Mouse (Mus musculus): Measurements from ENCODE around the gene Tmsb4x. TPM values are rescaled to one million over a fixed set of nuclear protein-coding genes. Genes with fewer than 3 reads are reported as not detected.

The Tmsb4x gene
- polyA plus RNA-seq, 1 experiment, result 255 TPM

DNA sequence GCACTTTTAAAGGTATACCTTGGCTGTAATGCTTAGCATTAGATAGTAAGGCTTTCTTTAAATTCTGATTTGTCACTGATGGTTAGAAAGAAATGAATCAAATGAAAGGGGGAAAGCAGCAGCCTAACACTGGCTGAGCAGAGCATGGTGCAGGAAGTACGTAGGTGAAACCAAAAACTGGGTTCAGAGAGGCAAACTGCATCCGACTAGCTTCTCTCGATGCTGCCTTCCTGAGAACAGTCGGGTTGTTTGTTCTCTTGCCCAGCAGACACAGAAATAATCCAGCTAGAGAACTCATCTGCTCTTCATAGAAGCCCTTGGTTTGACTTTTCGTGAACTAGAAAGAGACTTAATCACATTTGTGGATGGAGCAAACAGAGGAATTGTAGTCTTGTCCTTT, 26.7 kb downstream of the Tmsb4x start:
- no peak overlapping the region for H3K4me3 ChIP-seq (ENCODE audit: insufficient read depth, low read depth, low read length)
- H3K36me3 ChIP-seq (ENCODE audit: control insufficient read depth, insufficient read depth, low read length), result no peaks in the 10 kb centered on the region
- H3K27ac ChIP-seq (ENCODE audit: insufficient read depth, low read depth, low read length), result no peak overlapping the region
- no peaks in the 10 kb centered on the region for H3K4me1 ChIP-seq (ENCODE audit: control insufficient read depth, insufficient read depth, low read length)
- no peak for TF ChIP-seq POLR2A (IDR thresholded peaks at IDR 0.05; ENCODE audit: low read depth, low read length)
- TF ChIP-seq CTCF (conservative IDR thresholded peaks at IDR 0.05; ENCODE audit: insufficient read depth, insufficient read length, low read depth, low read length), result no peak
- DNase-seq, result no peak
- no peaks in the 10 kb centered on the region for H3K27me3 ChIP-seq (replicated peaks; ENCODE audit: control insufficient read depth, insufficient read depth, low read length)
- WGBS, result 81% methylated on average over 5 of the region's 5 CpGs

DNA sequence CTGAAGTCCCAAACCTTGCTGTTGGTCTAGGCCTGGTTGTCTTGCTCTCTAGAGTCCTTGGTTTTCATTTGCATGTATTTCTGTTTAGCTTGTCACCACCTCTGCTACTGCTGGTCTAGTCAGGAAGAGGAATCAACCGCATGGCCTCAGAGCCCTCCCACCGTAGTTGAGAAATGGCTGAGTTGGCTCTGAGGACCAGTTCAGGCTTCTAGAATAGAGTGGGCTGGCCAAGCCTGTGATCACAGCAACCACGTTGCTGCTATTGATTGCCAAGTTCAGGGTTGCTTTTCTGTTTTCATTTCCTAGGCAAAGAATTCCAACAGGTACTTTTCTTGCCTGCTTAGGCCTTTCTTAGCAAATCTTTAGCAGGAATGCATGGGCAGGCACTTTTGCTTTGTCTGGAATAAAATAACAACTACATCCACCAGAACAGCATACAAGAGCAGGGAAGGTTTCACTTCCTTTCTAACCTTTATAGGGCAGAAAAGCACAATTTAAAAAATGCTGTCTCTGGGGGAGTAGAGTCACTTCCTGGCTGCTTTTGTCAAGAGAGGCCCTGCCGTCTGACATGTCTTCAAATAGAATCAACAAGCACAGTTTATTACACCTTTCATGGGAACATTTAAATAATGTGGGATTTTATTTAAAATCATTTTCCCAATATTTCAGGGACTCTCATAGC, 29.0 kb downstream of the Tmsb4x start:
- Histone ChIP-seq H3K27me3 (replicated peaks; ENCODE audit: control insufficient read depth, insufficient read depth, low read length) (no peaks in the 10 kb centered on the region), H3K4me3 (ENCODE audit: insufficient read depth, low read depth, low read length) (no peak overlapping the region), H3K27ac (ENCODE audit: insufficient read depth, low read depth, low read length) (peak overlapping the region; percentile 17; the same call in 1 of the 2 replicates), H3K36me3 (ENCODE audit: control insufficient read depth, insufficient read depth, low read length) (no peaks in the 10 kb centered on the region), H3K4me1 (ENCODE audit: control insufficient read depth, insufficient read depth, low read length) (no peaks in the 10 kb centered on the region)
- DNase-seq, result peak; percentile 17
- TF ChIP-seq CTCF (conservative IDR thresholded peaks at IDR 0.05; ENCODE audit: insufficient read depth, insufficient read length, low read depth, low read length) (no peak), POLR2A (IDR thresholded peaks at IDR 0.05; ENCODE audit: low read depth, low read length) (no peak)
- WGBS, result 45% methylated on average over 4 of the region's 4 CpGs

DNA sequence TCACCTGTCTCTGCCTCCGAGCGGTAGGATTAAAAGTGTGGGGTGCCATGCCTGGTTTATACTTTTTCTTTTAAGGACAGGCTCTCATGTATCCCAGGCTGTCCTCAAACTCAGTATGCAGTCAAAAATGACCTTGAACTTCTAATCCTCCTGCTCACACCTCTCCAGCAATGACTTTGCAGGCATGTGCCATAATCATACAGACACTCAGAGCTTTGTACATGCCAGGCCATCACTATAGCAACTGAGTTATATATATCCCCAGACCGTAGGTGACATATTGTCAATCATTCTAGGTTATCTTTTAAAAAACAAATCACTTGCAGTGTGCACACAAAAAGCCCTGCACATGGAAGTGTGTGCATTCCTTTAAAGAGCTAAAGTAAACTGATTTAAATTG, 29.6 kb downstream of the Tmsb4x start:
- Histone ChIP-seq H3K27ac (ENCODE audit: insufficient read depth, low read depth, low read length) (no peak overlapping the region; the same call in 1 of the 2 replicates), H3K36me3 (ENCODE audit: control insufficient read depth, insufficient read depth, low read length) (no peaks in the 10 kb centered on the region), H3K27me3 (replicated peaks; ENCODE audit: control insufficient read depth, insufficient read depth, low read length) (no peaks in the 10 kb centered on the region), H3K4me3 (ENCODE audit: insufficient read depth, low read depth, low read length) (no peak overlapping the region), H3K4me1 (ENCODE audit: control insufficient read depth, insufficient read depth, low read length) (no peaks in the 10 kb centered on the region)
- TF ChIP-seq POLR2A (IDR thresholded peaks at IDR 0.05; ENCODE audit: low read depth, low read length) (no peak), CTCF (conservative IDR thresholded peaks at IDR 0.05; ENCODE audit: insufficient read depth, insufficient read length, low read depth, low read length) (no peak)
- 89% methylated on average over 3 of the region's 3 CpGs for WGBS
- no peak for DNase-seq

DNA sequence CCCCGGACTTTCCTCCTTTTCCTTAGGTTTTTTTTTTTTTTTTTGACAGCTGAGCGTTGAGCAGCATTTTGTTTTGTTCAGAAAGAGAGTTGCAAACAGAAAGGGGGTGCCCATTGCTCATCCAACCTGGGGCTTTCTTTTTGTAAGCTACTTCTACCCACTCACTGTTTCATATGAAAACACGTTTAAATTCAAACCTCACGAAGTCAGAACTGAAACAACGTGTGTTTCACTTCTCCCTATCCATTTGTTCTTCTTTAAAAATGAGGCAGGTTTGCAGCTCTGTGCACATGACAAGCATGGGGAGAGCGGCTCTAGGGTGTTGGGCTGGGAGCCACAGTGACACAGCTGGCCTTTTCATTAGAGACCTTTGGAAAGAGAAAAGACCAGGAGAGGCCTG, 33.8 kb downstream of the Tmsb4x start:
- Histone ChIP-seq H3K27me3 (replicated peaks; ENCODE audit: control insufficient read depth, insufficient read depth, low read length) (no peaks in the 10 kb centered on the region), H3K4me3 (ENCODE audit: insufficient read depth, low read depth, low read length) (no peak overlapping the region), H3K27ac (ENCODE audit: insufficient read depth, low read depth, low read length) (no peak overlapping the region), H3K36me3 (ENCODE audit: control insufficient read depth, insufficient read depth, low read length) (no peaks in the 10 kb centered on the region), H3K4me1 (ENCODE audit: control insufficient read depth, insufficient read depth, low read length) (no peaks in the 10 kb centered on the region)
- 91% methylated on average over 6 of the region's 6 CpGs for WGBS
- no peak for TF ChIP-seq POLR2A (IDR thresholded peaks at IDR 0.05; ENCODE audit: low read depth, low read length)
- no peak for TF ChIP-seq CTCF (conservative IDR thresholded peaks at IDR 0.05; ENCODE audit: insufficient read depth, insufficient read length, low read depth, low read length)
- DNase-seq, result no peak

DNA sequence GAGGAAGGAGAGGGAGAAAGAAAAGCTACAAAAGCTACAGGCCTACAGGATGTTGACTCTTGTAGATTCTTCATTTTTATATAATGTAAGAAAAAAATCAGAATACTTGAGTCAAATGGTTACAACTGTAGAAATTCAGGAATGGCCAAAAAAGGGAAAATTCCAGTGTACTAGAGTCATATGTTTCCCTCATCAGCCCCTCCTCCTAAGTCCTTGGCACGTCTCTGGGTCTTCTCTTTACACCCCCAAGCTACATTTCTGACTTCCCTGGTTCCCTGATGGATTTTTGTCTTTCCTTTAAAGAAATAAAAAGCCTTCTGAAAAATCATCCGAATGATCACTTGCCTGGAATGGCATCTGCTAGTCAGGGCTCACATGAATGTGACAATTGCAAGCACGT, 34.8 kb downstream of the Tmsb4x start:
- H3K4me1 ChIP-seq (ENCODE audit: control insufficient read depth, insufficient read depth, low read length), result no peaks in the 10 kb centered on the region
- 88% methylated on average over 3 of the region's 3 CpGs for WGBS
- TF ChIP-seq CTCF (conservative IDR thresholded peaks at IDR 0.05; ENCODE audit: insufficient read depth, insufficient read length, low read depth, low read length), result no peak
- DNase-seq, result no peak
- H3K27me3 ChIP-seq (replicated peaks; ENCODE audit: control insufficient read depth, insufficient read depth, low read length), result no peaks in the 10 kb centered on the region
- H3K4me3 ChIP-seq (ENCODE audit: insufficient read depth, low read depth, low read length), result no peak overlapping the region
- no peak overlapping the region for H3K27ac ChIP-seq (ENCODE audit: insufficient read depth, low read depth, low read length)
- H3K36me3 ChIP-seq (ENCODE audit: control insufficient read depth, insufficient read depth, low read length), result no peaks in the 10 kb centered on the region

DNA sequence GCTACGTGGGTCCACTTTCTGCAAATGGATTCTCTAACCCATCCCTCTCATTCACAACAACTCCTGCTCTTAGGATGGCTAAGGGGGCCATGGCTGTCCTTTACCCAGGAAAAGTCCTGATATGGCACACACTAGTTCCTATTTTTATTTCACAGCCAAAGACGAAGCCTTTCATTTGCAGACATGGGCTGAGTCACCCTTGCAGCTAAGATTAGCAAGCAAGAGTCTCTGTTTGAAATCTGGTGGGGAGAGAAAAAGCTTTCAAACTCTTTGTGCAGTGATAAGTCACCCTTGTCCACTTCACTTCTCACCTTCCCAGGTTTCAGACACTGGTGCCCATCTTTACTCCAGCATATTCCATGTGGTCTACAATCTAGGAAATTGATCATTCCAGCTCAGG, 36.9 kb downstream of the Tmsb4x start:
- WGBS, result 90% methylated on average over 2 of the region's 2 CpGs
- no peaks in the 10 kb centered on the region for H3K36me3 ChIP-seq (ENCODE audit: control insufficient read depth, insufficient read depth, low read length)
- H3K27me3 ChIP-seq (replicated peaks; ENCODE audit: control insufficient read depth, insufficient read depth, low read length), result no peaks in the 10 kb centered on the region

DNA sequence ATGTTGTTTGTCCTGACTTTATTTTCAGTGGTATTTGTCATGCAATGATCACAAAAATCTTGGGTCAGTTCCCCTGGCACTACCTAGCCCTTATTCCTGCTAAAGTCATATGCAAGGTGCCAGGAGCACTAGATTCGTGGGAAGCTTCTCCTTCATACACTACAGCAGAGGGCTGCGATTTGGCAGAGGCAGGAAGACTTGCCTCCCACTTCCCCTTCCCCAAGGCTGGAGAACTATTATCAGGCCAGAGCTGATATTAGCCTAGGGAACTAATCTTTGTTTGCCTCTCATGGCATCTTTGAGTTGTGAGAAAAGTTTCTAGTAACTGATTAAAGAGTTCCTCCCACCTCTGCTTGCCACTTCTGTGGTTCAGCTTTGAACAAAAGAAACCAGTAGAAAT, 37.8 kb downstream of the Tmsb4x start:
- no peak for TF ChIP-seq CTCF (conservative IDR thresholded peaks at IDR 0.05; ENCODE audit: insufficient read depth, insufficient read length, low read depth, low read length)
- TF ChIP-seq POLR2A (IDR thresholded peaks at IDR 0.05; ENCODE audit: low read depth, low read length), result no peak
- DNase-seq, result no peak
- no peaks in the 10 kb centered on the region; the same call in 1 of the 2 replicates for H3K4me1 ChIP-seq (ENCODE audit: control insufficient read depth, insufficient read depth, low read length)
- H3K4me3 ChIP-seq (ENCODE audit: insufficient read depth, low read depth, low read length), result no peak overlapping the region
- WGBS, result 78% methylated on average over 2 of the region's 2 CpGs
- H3K27ac ChIP-seq (ENCODE audit: insufficient read depth, low read depth, low read length), result no peak overlapping the region
- no peaks in the 10 kb centered on the region for H3K36me3 ChIP-seq (ENCODE audit: control insufficient read depth, insufficient read depth, low read length)
- H3K27me3 ChIP-seq (replicated peaks; ENCODE audit: control insufficient read depth, insufficient read depth, low read length), result no peaks in the 10 kb centered on the region

More for the DNA sequence above, 36.9 kb downstream of the Tmsb4x start:
- H3K27ac ChIP-seq (ENCODE audit: insufficient read depth, low read depth, low read length), result no peak overlapping the region
- DNase-seq, result no peak
- no peaks in the 10 kb centered on the region; the same call in 1 of the 2 replicates for H3K4me1 ChIP-seq (ENCODE audit: control insufficient read depth, insufficient read depth, low read length)
- TF ChIP-seq CTCF (conservative IDR thresholded peaks at IDR 0.05; ENCODE audit: insufficient read depth, insufficient read length, low read depth, low read length) (no peak), POLR2A (IDR thresholded peaks at IDR 0.05; ENCODE audit: low read depth, low read length) (no peak)
- no peak overlapping the region for H3K4me3 ChIP-seq (ENCODE audit: insufficient read depth, low read depth, low read length)
